Mouse (Mus musculus): Measurements from ENCODE around the gene Ptcd3.
"Not testable (repeated sequence)": the region's sequence is repeated elsewhere in the genome, so short reads cannot be mapped to it uniquely, and the experiment has no call there.

Gene Ptcd3

DNA sequence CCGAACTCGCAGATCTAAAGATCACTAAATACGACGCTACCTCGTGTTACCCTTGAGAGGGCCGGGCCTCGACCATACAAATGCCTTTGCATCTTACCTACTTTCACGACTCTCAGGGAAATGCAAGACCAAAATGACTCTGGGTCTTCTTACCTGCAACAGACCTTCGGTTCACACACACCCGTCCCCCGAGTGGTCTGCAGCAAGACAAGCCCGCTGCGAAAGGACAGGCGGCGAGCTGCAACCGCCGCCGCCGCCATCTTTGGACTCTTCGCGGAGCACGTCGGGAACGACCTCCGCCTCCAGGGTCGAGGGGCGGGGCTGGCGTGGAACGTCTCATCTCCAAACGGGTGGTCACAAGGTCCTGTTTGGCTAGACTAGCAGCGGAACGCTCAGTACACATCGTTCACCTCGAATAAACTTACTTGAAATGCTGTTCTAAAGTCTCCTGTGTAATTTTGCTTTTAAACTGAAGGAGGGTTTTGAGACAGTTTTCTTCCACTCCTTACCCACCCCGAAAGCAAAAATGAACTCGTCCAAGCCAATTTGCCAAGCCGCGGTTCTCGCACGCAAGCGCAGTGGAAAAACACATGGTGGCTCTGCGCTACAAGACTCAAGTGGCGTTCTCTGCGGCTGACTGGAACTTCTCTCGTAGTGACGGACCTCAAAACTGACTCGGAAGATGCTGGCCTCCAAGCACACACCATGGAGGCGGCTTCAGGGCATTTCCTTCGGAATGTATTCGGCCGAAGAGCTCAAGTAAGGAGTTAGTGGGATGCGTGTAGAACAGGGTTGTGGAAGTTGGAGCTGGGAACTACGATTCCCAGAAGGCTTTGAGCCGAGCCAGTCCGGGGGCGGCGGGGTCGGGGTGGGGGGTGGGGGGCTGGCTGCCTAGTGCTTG lies at the start of gene Ptcd3, which contains the start of gene Polr1a:
TSS of gene Ptcd3 (minus strand) at position 270 of the 901 bp plus-strand sequence.
TSS of gene Polr1a (plus strand) at position 573 of the 901 bp plus-strand sequence.
- peak; percentile 96 to 97 for DNase-seq

GRCm38 (mm10) chr6:71951192-71951591 lies 42.6 kb upstream of the Ptcd3 start:
- no peak for DNase-seq

DNA sequence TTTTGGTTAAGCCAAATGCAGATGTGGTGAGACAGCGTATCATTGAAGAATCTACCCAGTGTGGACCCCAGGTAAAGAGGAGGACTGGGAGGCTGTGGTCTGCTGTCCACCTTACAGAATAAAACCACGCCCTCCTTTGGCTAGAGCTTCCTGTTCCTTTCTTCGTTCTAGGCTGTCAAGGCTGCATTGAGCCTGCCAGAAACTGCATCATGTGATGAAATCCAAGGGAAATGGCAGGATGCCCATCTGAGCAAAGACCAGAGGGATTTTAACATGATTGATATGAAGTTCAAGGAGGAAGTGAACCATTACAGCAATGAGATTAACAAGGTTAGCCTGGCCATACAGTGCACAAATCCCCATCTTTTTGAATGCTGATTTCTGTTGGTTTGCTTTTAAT lies 42.0 kb upstream of the Ptcd3 start:
- DNase-seq: peak; percentile 52 to 72

- DNase-seq: no peak
Observed at GRCm38 (mm10) chr6:71949721-71950120, 41.2 kb upstream of the Ptcd3 start.

GRCm38 (mm10) chr6:71946121-71946520 lies 37.6 kb upstream of the Ptcd3 start:
- no peak for DNase-seq

- DNase-seq: no peak
Observed at GRCm38 (mm10) chr6:71945101-71945500, 36.6 kb upstream of the Ptcd3 start.

- no peak for DNase-seq
Observed at GRCm38 (mm10) chr6:71940912-71941311, 32.4 kb upstream of the Ptcd3 start.

DNA sequence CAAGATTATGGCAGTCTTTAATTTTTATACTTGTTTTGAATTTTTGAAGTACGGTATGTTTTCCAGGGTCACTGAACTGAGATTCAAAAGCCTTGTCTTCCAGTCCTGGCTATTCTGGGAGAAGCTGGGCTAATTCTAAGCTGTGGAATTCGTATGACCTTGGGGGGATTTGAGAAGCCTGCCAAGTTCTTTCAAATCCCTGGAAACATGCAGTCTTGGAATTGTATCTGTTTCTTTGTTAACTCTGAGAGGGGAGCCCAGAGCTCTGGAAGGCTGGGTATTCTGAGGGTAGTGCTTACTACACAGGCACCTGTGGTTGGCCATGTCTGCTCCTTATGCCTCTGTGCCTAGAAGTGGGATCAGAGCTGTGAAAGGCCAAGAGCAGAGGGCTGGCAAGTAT lies 27.2 kb upstream of the Ptcd3 start:
- peak; percentile 17 to 29 for DNase-seq

GRCm38 (mm10) chr6:71934081-71934556 lies 25.6 kb upstream of the Ptcd3 start:
- peak; percentile 43 to 63 for DNase-seq

- DNase-seq: no peak
Observed at GRCm38 (mm10) chr6:71932347-71932746, 23.8 kb upstream of the Ptcd3 start.

- DNase-seq: no peak
Observed at GRCm38 (mm10) chr6:71930830-71931437, 22.4 kb upstream of the Ptcd3 start.

GRCm38 (mm10) chr6:71930053-71930452 lies 21.5 kb upstream of the Ptcd3 start:
- DNase-seq: no peak

DNA sequence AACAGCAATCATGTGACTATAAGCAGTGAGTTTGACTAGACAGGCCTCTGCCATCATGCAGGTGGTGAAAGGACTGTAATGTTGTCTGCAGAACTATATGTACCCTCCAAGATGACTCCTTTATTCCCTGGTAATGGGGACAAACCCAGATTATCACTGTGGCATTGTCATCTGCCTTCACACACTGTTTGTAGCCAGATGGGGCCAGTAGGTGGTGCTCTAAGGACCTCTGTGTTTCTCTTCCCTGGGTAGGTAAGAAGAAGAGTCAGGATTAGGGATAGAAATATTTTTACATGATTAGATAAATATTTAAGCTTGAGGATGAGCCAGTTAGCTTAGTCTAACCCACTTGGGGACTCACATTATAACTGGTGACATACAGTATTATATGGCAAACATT lies 19.4 kb upstream of the Ptcd3 start:
- peak; percentile 74 to 79 for DNase-seq

GRCm38 (mm10) chr6:71925233-71925632 lies 16.7 kb upstream of the Ptcd3 start:
- DNase-seq: not testable (repeated sequence)

GRCm38 (mm10) chr6:71920752-71921151 lies 12.2 kb upstream of the Ptcd3 start:
- DNase-seq: no peak

GRCm38 (mm10) chr6:71911686-71912450 lies 3.3 kb upstream of the Ptcd3 start:
- DNase-seq: no peak

GRCm38 (mm10) chr6:71909840-71910239 lies 1.3 kb upstream of the Ptcd3 start:
- DNase-seq: no peak

GRCm38 (mm10) chr6:71909384-71909783 lies 834 bp upstream of the Ptcd3 start:
- peak in 1 of 2 experiments; percentile 9 for DNase-seq

GRCm38 (mm10) chr6:71907702-71908235 lies 781 bp downstream of the Ptcd3 start:
- no peak for DNase-seq

- DNase-seq: no peak
Observed at GRCm38 (mm10) chr6:71893263-71893662, 15.3 kb downstream of the Ptcd3 start.

GRCm38 (mm10) chr6:71877965-71878760 lies 30.4 kb downstream of the Ptcd3 start:
- DNase-seq: peak in 1 of 2 experiments; percentile 5

GRCm38 (mm10) chr6:71871396-71871795 lies 37.2 kb downstream of the Ptcd3 start:
- no peak for DNase-seq
